Mouse (Mus musculus) testis, postnatal 14 days (tissue): ENCODE results near the gene Rad51b.

ENCODE experiments used
- DNase-seq: peaks from one replicate; pipeline ENCODE4 v3.0.0; 2021; ENCODE audit warnings: low spot score

The Rad51b gene

DNA sequence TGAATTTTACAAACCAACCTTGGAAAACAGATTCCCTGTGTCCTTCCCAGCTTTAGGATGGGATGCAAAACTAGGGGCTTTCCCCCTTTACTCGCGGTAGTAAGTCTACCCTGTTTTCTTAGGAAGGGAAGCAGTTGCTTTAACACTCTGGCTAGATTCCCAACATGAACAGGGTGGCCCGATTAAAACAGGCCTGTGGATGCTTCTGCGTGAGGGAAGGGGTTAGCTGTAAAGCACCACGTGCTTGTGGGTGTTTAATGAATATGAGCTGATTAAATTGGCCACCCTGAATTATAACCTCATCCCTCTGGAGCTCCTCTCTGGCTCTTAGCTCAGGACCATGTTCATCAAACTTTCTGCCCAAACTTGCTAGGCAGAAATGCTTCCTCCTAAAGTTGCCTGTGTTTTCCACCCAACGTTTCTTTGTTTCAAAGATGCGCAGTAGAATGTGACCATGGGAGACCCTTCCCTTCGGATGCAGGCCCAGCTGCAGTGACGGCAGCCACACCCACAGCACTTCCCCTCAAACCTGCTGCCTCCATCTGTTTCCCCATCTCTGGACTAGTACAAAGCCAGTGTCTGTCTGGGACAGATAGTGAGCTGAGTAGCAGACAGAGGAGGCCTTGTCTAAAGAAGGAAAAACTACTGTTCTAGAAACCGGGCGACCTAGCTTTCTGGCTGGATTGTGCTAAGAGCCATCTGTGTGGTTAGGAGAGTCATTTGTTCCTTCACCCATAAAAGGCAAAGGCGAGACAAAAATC lies 435.5 kb downstream of the Rad51b start:
- no peak for DNase-seq

GRCm38 (mm10) chr12:79735341-79735785 lies 438.3 kb downstream of the Rad51b start:
- no peak for DNase-seq

GRCm38 (mm10) chr12:79735882-79736281 lies 438.8 kb downstream of the Rad51b start:
- DNase-seq, result no peak

DNA sequence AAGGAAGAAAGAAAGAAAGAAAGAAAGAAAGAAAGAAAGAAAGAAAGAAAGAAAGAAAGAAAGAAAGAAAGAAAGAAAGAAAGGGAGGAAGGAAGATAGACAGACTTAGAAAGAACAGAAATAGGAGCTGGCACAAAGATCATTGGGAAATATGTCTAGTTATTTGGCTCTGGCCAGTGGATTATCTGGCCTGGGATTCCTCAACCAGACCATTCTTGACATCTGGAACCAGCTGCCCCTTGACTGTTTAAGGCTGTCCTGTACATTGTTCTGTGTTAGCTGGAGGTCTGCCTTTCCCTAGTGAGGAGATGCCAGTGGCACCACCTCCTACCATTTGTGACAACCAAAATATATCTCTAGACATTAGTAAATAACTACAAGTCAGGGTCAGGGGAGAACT lies 441.6 kb downstream of the Rad51b start:
- DNase-seq, result no peak

DNA sequence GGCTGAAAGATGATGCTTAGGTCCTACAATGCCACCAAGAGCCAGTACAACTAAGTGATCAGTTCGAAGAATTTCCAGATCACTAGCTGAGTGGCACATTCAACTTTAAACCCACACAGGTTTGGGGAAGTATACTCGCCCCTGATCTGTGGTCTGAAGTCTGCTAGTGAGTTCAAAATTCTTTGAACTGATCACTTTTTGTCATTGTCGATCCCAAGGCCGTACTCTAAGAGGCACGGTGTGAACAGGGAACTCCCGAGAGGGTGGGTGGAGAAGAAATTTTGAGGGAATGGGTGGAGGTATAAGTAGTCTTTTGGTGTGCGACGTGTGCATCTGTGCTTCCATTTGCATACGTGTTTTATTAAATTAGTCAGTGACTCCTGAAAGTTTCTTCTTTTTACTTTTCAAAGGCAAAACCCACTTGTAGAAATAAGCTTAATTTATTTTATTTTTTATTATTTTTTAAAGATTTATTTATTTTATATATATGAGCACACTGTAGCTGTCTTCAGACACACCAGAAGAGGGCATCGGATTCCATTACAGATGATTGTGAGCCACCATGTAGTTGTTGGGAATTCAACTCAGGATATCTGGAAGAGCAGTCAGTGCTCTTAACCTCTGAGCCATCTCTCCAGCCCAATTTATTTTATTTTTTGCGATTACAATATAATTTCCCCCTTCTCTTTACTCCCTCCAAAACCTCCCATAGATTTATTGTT lies 443.0 kb downstream of the Rad51b start:
- no peak for DNase-seq

DNA sequence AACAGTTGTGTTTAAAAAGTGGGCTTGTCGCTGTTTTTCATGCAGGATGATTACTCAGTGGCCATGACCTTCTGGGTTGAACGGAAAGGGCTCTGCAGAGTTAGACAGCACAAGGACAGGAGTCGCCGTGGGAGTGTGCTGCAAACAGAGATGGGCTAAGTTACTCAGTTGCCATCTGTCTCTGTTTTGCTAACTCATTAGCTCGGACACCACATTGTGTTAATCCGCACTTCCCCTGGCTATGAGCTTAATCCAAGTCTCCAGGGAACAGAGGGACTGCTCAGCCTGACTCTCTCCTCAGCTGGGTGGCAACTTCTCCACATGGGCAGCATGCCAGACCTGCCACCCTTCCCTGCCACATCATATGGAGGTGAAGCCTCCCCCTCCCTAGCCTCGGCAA lies 445.1 kb downstream of the Rad51b start:
- DNase-seq, result peak; percentile 74

GRCm38 (mm10) chr12:79744131-79744530 lies 447.0 kb downstream of the Rad51b start:
- no peak for DNase-seq

GRCm38 (mm10) chr12:79745225-79745624 lies 448.1 kb downstream of the Rad51b start:
- DNase-seq, result no peak

DNA sequence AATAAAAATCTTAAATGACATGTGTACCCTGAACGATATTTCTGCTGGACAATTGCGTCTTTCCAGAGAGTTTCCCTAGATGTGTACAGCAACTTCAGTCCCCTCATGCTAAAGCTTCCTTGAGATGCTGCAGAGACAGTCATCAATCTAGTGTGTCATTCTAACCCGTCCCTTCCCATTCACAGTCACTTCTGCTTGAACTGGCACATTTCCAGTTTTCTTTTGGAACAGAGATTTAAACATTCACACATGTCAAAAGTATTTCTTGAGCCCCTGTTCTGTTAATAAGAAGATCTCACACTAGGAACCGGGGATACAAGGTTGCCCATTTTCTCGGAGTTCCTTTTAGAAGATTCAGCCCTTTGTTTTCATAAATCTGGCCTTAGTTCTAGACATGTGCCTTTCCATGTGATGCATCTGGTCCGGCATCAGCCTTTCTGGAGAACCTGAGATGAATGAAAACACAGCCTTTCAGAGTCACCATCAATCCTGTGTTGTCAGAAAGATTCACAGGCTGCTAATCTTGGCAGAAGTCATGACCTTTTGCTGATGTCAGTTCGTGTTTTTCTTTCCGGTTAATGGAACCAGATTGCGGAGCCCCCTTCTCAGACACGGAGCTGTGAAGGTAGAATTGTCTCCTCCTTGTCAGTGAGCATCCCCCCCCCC lies 448.9 kb downstream of the Rad51b start:
- no peak for DNase-seq

DNA sequence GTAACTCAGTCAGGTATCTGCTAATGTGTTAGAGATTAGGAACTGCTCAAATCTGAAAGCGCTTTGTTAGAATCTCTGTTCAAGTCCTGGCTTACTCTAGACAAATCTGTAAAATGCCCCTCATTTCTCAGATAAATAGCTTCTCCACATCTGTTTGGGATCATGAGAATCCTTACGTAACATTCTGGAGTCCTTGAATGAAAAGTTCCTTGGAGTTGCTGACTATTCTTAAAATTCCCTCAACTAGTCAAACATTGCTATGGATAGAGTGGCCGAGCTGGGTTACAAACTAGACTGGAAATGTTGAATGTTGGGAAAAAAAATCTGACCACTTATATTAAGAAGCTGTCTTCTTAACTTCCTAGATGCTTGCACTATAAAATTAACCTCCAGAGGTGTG lies 450.5 kb downstream of the Rad51b start:
- DNase-seq, result no peak

GRCm38 (mm10) chr12:79748862-79749261 lies 451.8 kb downstream of the Rad51b start:
- DNase-seq, result no peak

DNA sequence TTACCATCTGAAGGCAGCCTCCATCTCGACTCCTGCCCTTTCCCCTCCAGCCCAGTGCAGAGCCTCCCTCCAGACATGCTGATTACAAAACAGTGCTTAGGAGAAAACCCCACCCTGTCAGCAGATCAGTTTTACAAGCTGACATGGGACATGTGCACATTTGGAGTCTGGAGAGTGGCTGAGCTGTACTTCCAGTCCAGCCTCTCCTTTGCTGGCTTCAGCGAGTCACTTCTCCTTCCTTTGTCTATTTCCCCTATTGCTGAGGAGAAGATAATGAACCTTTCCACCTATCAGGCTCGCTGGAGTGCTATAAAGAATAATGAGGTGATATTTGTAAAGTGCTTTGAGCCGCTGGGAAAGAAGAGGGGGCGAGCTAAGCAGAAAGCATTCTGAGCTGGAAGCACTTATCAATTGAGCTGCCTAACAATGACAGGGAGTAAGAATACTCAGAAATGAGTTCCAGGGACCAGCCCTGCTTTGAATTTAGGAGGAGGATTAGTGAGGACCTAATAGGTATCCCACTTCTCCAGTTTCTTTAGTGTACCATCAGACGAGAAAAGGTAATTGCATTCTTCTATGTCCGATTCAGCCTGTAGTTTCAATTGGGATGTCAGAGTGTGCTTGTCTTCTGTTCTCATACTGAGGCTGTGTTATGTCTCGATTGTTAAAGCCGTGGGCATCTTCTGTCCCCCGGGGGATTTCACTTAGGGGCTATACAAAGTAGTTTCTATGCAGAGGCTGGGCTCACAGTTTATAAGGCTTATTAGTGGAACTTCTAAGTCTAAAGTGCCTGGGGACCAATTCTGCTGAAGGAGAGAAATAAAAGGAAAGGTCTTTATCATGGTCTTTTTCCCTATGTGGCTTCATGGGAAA lies 453.4 kb downstream of the Rad51b start:
- DNase-seq, result no peak

DNA sequence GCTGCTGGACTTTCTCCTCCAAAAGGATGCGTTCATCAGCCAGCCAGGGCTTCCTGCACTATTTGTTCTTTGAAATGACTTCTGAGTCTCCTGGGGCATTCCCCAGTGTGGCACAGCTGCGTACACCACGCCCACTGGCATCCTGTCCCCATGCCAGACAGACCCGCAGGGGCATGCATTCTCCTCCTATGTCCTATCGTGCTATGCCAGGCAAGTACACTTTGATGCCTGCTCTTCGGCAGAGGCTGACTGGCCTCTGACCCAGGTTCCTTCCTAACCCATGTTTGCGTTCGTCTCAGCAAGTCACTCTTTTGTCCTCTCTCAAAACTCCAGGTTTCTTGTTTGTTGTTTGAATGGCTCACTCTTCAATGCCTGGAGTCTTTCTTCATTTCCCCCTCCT lies 454.7 kb downstream of the Rad51b start:
- DNase-seq, result no peak

GRCm38 (mm10) chr12:79752189-79752588 lies 455.1 kb downstream of the Rad51b start:
- no peak for DNase-seq

GRCm38 (mm10) chr12:79755617-79756016 lies 458.5 kb downstream of the Rad51b start:
- no peak for DNase-seq

GRCm38 (mm10) chr12:79756352-79756751 lies 459.3 kb downstream of the Rad51b start:
- DNase-seq, result no peak

DNA sequence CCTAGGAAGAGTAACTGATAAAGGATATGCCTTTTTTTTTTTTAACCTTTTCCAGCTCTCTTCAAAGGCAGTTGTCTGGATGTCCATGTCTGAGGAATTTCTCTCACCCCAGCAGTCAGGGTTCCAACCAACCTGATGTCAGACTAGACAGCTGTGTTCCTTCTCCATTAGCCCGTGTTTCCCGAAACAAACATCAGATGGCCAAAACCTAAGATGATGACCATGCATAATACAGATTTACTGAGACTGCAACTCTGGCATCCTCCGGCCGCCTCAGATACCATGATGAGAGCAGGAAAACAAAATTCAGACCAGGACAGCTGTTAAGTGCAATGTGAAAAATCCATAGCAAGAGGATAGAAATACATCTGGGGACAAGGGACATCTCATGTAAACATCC lies 460.7 kb downstream of the Rad51b start:
- no peak for DNase-seq

DNA sequence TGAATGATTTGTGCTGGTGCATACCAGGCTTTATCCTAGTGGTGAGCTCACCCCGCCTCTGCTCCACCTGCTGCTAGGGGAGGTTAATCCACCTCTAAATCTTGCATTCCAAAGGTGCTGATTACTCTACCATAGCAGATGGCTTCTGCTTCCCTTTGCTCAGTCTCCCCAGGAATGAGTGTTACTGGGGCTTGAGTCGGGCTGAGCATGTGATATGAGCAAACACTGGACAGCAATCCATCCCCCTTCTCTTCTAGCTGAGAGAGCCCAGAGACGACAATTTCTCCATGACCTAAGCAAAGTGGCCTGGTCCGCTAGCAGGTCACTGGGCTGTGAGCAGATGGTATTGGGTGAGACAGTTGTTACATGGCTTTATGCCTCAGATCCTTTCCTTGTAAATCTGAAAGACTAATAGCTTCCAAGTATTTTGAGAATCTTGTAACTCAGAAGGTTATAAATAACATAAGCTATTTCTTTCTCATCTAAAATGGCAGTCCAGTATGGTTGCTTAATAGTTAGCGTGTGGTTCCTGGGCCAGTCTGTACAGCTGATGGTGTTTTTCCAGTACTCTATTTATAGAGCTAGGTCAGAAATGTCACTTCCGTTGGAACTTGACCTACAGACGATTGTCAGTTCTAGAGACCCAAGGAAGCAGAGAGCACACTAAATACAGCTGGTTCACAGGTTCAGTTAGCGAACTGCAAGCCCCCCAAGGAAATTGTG lies 462.3 kb downstream of the Rad51b start:
- DNase-seq, result no peak

- DNase-seq, result no peak
Observed at GRCm38 (mm10) chr12:79761217-79761616, 464.1 kb downstream of the Rad51b start.

DNA sequence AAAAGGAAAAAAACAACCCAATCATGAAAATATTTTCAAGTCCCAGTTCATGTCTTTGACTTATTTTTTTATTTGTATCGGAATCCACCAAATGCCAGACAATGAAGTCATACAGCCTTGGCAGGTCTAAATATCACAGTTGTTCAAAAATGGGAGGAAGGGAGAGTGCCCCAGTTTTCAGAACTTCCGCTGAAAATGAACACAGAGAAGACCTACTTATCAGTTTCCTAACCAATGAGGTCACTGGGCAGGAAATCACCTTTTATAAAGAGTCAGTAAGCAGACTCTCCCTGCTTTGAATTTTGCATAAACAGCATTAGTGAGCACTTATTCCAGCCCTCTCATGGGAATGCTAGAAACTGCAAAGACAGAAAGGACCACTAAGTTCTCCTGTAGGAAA lies 465.0 kb downstream of the Rad51b start:
- DNase-seq, result no peak

DNA sequence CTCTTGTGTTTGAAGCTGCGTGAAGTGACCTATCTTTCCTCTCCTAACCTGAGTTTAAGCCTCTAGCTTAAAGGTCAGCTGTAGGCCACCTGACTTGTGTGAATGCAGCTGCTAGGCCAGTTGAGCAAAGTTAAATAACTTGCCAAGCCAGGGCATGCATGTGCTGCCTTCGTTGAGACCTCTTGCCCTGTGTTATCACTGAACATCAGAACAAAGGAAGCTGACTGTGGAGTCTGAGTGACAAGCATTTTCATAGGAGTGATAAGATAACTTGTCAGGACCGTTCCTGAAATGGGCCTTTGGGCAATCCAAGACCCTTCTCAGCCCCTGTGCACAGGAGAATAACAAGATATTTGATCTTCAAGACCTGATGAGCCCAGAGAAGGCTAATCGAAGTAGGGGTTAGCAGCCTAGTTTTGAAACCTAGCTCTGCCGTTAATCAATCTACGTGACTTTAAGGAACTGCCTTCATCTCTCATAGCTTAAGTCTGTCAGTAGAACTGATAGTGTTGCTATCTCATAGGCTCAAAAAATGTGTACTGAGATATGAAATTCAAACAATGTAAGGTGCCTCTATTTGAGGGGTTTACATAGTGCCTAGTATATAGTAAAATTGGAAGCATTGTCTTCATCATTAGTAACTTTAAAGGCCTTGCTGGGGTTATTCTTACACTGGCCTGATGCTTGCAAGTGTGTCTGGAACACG lies 465.6 kb downstream of the Rad51b start:
- no peak for DNase-seq
